Mouse (Mus musculus) heart, postnatal 0 days (tissue): ENCODE measurements at regions not wholly inside any gene's neighbourhood (a gene's known extent, or its start where the extent isn't known, plus 50 kb on each side); places are given as distances from the start of the nearest gene placed in this dataset.

Experiments used
- ATAC-seq: fragments of 200-750 bp; cut with Nextera tagmentation; 2 replicates; pipeline ENCODE4 v1.8.0; 2017; ENCODE audit warnings: low read depth, moderate number of reproducible peaks, moderate library complexity; ENCODE audit not compliant: insufficient read depth
- DNase-seq: peaks from one replicate; pipeline ENCODE4 v3.0.0-alpha.2; 2016; ENCODE audit warnings: low spot score
- H3K27ac ChIP-seq: fragments of 300-500 bp; sonication (generic); 2 replicates; pipeline ENCODE4 v1.5.1; 2014; ENCODE audit warnings: low read depth, mild to moderate bottlenecking
- H3K27me3 ChIP-seq: fragments of 300-500 bp; sonication (generic); 2 replicates; pipeline ENCODE4 v1.6.1; 2014; ENCODE audit warnings: low read length, mixed read lengths; ENCODE audit not compliant: control insufficient read depth, insufficient read depth
- H3K36me3 ChIP-seq: fragments of 300-500 bp; sonication (generic); replicated peaks from 2 replicates; pipeline ENCODE4 v1.6.1; 2014; ENCODE audit warnings: low read length, mixed read lengths; ENCODE audit not compliant: control insufficient read depth, insufficient read depth
- H3K4me1 ChIP-seq: fragments of 300-500 bp; sonication (generic); 2 replicates; pipeline ENCODE4 v1.6.1; 2014; ENCODE audit warnings: antibody characterized with exemption; ENCODE audit not compliant: control insufficient read depth, insufficient read depth
- H3K4me2 ChIP-seq: fragments of 300-500 bp; sonication (generic); 2 replicates; pipeline ENCODE4 v1.6.1; 2014; ENCODE audit warnings: low read depth, mild to moderate bottlenecking, low read length, moderate library complexity
- H3K4me3 ChIP-seq: fragments of 300-500 bp; sonication (generic); 2 replicates; pipeline ENCODE4 v1.5.1; 2014; ENCODE audit warnings: low read depth, low read length
- H3K9ac ChIP-seq: fragments of 300-500 bp; sonication (generic); replicated peaks from 2 replicates; pipeline ENCODE4 v1.6.1; 2014; ENCODE audit warnings: low read depth, low read length, mixed read lengths
- H3K9me3 ChIP-seq: fragments of 300-500 bp; sonication (generic); replicated peaks from 2 replicates; pipeline ENCODE4 v1.6.1; 2016; ENCODE audit warnings: low read length; ENCODE audit not compliant: control insufficient read depth
- CTCF ChIP-seq: IDR thresholded peaks from 2 replicates; pipeline ENCODE4 v1.5.1; 2016; ENCODE audit warnings: antibody characterized with exemption, control low read depth, low read depth
- EP300 ChIP-seq: IDR thresholded peaks from 2 replicates; pipeline ENCODE4 v1.6.1; 2016; ENCODE audit warnings: antibody characterized with exemption, low read depth
- WGBS: fragments of 180-500 bp; shearing (Covaris S2); extraction: QIAGEN DNeasy Blood & Tissue Kit; methylation state at CpG from one replicate; pipeline ENCODE4 v1.1.7; 2014; 5-methylcytosine and 5-hydroxymethylcytosine counted together

GRCm38 (mm10) chr11:56750032-56750431 lies 261.2 kb upstream of the Gria1 start:
- TF ChIP-seq EP300: no peak
- TF ChIP-seq CTCF: no peak
- Histone ChIP-seq H3K27me3 (no peaks in the 10 kb centered on the region), H3K4me3 (no peak overlapping the region), H3K9me3 (no peaks in the 10 kb centered on the region), H3K36me3 (no peaks in the 10 kb centered on the region), H3K4me2 (no peak overlapping the region), H3K9ac (no peak overlapping the region), H3K4me1 (no peaks in the 10 kb centered on the region; the same call in 1 of the 2 replicates), H3K27ac (no peak overlapping the region)
- 44% methylated on average over 5 of the region's 5 CpGs for WGBS
- DNase-seq (no peak), ATAC-seq (no peak)

- 47% methylated on average over 8 of the region's 8 CpGs for WGBS
These were observed 260.5 kb upstream of the Gria1 start for GRCm38 (mm10) chr11:56750639-56751038.

GRCm38 (mm10) chr11:56751918-56752317 lies 259.3 kb upstream of the Gria1 start:
- H3K4me1 ChIP-seq: no peaks in the 10 kb centered on the region; the same call in 1 of the 2 replicates
- no peak overlapping the region for H3K4me3 ChIP-seq
- DNase-seq (peak; percentile 18), ATAC-seq (peak; percentile 39; the same call in 1 of the 2 replicates)
- TF ChIP-seq CTCF (no peak), EP300 (no peak)
- 25% methylated on average over 5 of the region's 5 CpGs for WGBS
- H3K36me3 ChIP-seq: no peaks in the 10 kb centered on the region
- H3K27me3 ChIP-seq: no peaks in the 10 kb centered on the region
- H3K27ac ChIP-seq: no peak overlapping the region
- H3K9ac ChIP-seq: no peak overlapping the region
- no peak overlapping the region for H3K4me2 ChIP-seq
- H3K9me3 ChIP-seq: no peaks in the 10 kb centered on the region

More at GRCm38 (mm10) chr11:56750639-56751038, 260.5 kb upstream of the Gria1 start:
- no peak overlapping the region for H3K4me3 ChIP-seq
- no peak overlapping the region for H3K4me2 ChIP-seq
- no peak overlapping the region for H3K9ac ChIP-seq
- no peak overlapping the region for H3K27ac ChIP-seq
- DNase-seq (no peak), ATAC-seq (no peak)
- no peaks in the 10 kb centered on the region for H3K27me3 ChIP-seq
- TF ChIP-seq EP300 (no peak), CTCF (no peak)
- H3K9me3 ChIP-seq: no peaks in the 10 kb centered on the region
- no peaks in the 10 kb centered on the region; the same call in 1 of the 2 replicates for H3K4me1 ChIP-seq
- H3K36me3 ChIP-seq: no peaks in the 10 kb centered on the region

GRCm38 (mm10) chr11:56753699-56754098 lies 257.5 kb upstream of the Gria1 start:
- no peaks in the 10 kb centered on the region; the same call in 1 of the 2 replicates for H3K4me1 ChIP-seq
- H3K4me2 ChIP-seq: no peak overlapping the region
- TF ChIP-seq CTCF (no peak), EP300 (no peak)
- H3K9ac ChIP-seq: no peak overlapping the region
- H3K9me3 ChIP-seq: no peaks in the 10 kb centered on the region
- H3K36me3 ChIP-seq: no peaks in the 10 kb centered on the region
- DNase-seq (no peak), ATAC-seq (no peak)
- H3K27ac ChIP-seq: no peak overlapping the region
- no peaks in the 10 kb centered on the region for H3K27me3 ChIP-seq
- H3K4me3 ChIP-seq: no peak overlapping the region
- 89% methylated on average over 3 of the region's 3 CpGs for WGBS

- Histone ChIP-seq H3K4me2 (no peak overlapping the region), H3K27ac (no peak overlapping the region), H3K9me3 (no peaks in the 10 kb centered on the region), H3K4me1 (no peaks in the 10 kb centered on the region), H3K27me3 (no peaks in the 10 kb centered on the region), H3K9ac (no peak overlapping the region), H3K36me3 (no peaks in the 10 kb centered on the region), H3K4me3 (no peak overlapping the region)
- 80% methylated on average over 2 of the region's 2 CpGs for WGBS
- ATAC-seq (no peak), DNase-seq (no peak)
- TF ChIP-seq EP300 (no peak), CTCF (no peak)
These were observed 250.7 kb upstream of the Gria1 start for GRCm38 (mm10) chr11:56760474-56760873.

- peak; percentile 9 for DNase-seq
- Histone ChIP-seq H3K4me1 (no peaks in the 10 kb centered on the region), H3K9ac (no peak overlapping the region), H3K27me3 (no peaks in the 10 kb centered on the region), H3K4me3 (no peak overlapping the region), H3K9me3 (no peaks in the 10 kb centered on the region), H3K4me2 (no peak overlapping the region), H3K36me3 (no peaks in the 10 kb centered on the region), H3K27ac (no peak overlapping the region)
- no peak for TF ChIP-seq CTCF
- TF ChIP-seq EP300: no peak
- no peak for ATAC-seq
- WGBS: 59% methylated on average over 5 of the region's 5 CpGs
These were observed 248.6 kb upstream of the Gria1 start for GRCm38 (mm10) chr11:56762467-56763120.
